ENCODE assay signal across 10 mouse cellular contexts in genomic region chr5:135713441-135714218, GRCm38 (mm10). TPM values are rescaled to one million over a fixed set of nuclear protein-coding genes. Genes with fewer than 3 reads are reported as not detected.
DNase-seq lines count a peak whose midpoint lies in the region; ATAC-seq lines count a peak whose summit lies in the region.
"Had no signal": no experiment of that assay in that cellular context is flagged by ENCODE, and none has a peak within 500 bp of the region (broad histone marks: within the 10 kb centered on the region; RNA-seq: fewer than 3 reads in every experiment).

No protein-coding gene starts in this region.

- peak; percentile 96 for ATAC-seq in activated CD4-positive, CD25-positive, alpha-beta regulatory T cell, adult 4 months
- ATAC-seq in common myeloid progenitor, adult 5-6 weeks (replicated peaks; ENCODE audit: low read depth, poor library complexity, severe bottlenecking): peak; percentile 97
- ATAC-seq in lung, embryonic 15.5 days (ENCODE audit: borderline replicate concordance, extremely low read depth, low FRiP score, low TSS enrichment): peak; percentile 70; the same call in 1 of the 2 replicates
- ATAC-seq in forebrain, embryonic 15.5 days (replicated peaks): no peak

- intact Hi-C loops in heart, postnatal 14 days (cut with DNase I): no loop called here

- peaks cover 8% of the 10 kb centered on the region for H3K36me3 ChIP-seq in lung, embryonic 15.5 days
- H3K36me3 ChIP-seq in forebrain, embryonic 15.5 days: peaks cover 19% of the 10 kb centered on the region; the same call in 1 of the 2 replicates

- no peaks in the 10 kb centered on the region for H3K27me3 ChIP-seq in lung, embryonic 15.5 days
- no peaks in the 10 kb centered on the region for H3K27me3 ChIP-seq in forebrain, embryonic 15.5 days
- H3K27me3 ChIP-seq: embryonic facial prominence, embryonic 15.5 days; neural tube, embryonic 12.5 days had no signal

- peak overlapping the region; percentile 35 for H3K4me2 ChIP-seq in lung, embryonic 15.5 days
- H3K4me2 ChIP-seq in forebrain, embryonic 15.5 days (replicated peaks): no peak overlapping the region
- H3K4me2 ChIP-seq: embryonic facial prominence, embryonic 15.5 days; neural tube, embryonic 12.5 days had no signal

- H3K9ac ChIP-seq in lung, embryonic 15.5 days: no peak overlapping the region
- H3K9ac ChIP-seq in forebrain, embryonic 15.5 days (replicated peaks): no peak overlapping the region
- H3K9ac ChIP-seq: embryonic facial prominence, embryonic 15.5 days; neural tube, embryonic 12.5 days had no signal

- H3K4me1 ChIP-seq in lung, embryonic 15.5 days: peaks cover 26% of the 10 kb centered on the region
- no peaks in the 10 kb centered on the region for H3K4me1 ChIP-seq in forebrain, embryonic 15.5 days

- DNase-seq in CD4-positive, CD25-positive, alpha-beta regulatory T cell, adult 2 months (ENCODE audit: low read depth, low spot score): peak; percentile 69
- peak; percentile 71 to 83 for DNase-seq in heart, postnatal 14 days
- DNase-seq in kidney, postnatal 14 days: peak; percentile 85
- DNase-seq in spleen, postnatal 10 days (ENCODE audit: low spot score in 2 of 2): peak; percentile 27 to 78

- H3K27ac ChIP-seq in lung, embryonic 15.5 days: peak overlapping the region; percentile 67; the same call in 1 of the 2 replicates
- H3K27ac ChIP-seq in forebrain, embryonic 15.5 days (replicated peaks): no peak overlapping the region
- H3K27ac ChIP-seq: embryonic facial prominence, embryonic 15.5 days; neural tube, embryonic 12.5 days had no signal

- no peak overlapping the region for H3K4me3 ChIP-seq in lung, embryonic 15.5 days
- no peak overlapping the region for H3K4me3 ChIP-seq in forebrain, embryonic 15.5 days
- H3K4me3 ChIP-seq: embryonic facial prominence, embryonic 15.5 days; neural tube, embryonic 12.5 days had no signal

- WGBS in lung, embryonic 15.5 days: 43% methylated on average over 16 of the region's 16 CpGs
- WGBS in forebrain, embryonic 15.5 days: 86% methylated on average over 16 of the region's 16 CpGs

- H3K9me3 ChIP-seq in lung, embryonic 15.5 days: no peaks in the 10 kb centered on the region
- no peaks in the 10 kb centered on the region for H3K9me3 ChIP-seq in forebrain, embryonic 15.5 days
- H3K9me3 ChIP-seq: embryonic facial prominence, embryonic 15.5 days; neural tube, embryonic 12.5 days had no signal

RNA-seq across cellular contexts. Expression of gene Tmem120a, which starts 30.6 kb away (rescaled TPM):
- polyA plus RNA-seq in activated CD4-positive, CD25-positive, alpha-beta regulatory T cell, adult 4 months (2017; shearing (Covaris generic)): 10 to 100 TPM; 41.4 to 47.0 TPM
- total RNA-seq in common myeloid progenitor, adult 5-6 weeks (2017): 8.5 and 12.4 TPM in 2 replicates
- 10 to 100 TPM in 1 of 2 experiments, 1 to 10 TPM in 1; 10.0 to 10.3 TPM for total RNA-seq in heart, postnatal 14 days (2021)
- polyA plus RNA-seq in lung, embryonic 15.5 days (2015; fragmentation: Nextera tagmentation; extraction: Ambion mirVana): 37.7 and 38.3 TPM in 2 replicates
- 74.9 and 80.7 TPM in 2 replicates for polyA plus RNA-seq in forebrain, embryonic 15.5 days (2015; fragmentation: Nextera tagmentation; extraction: Ambion mirVana)

RNA-seq across cellular contexts. Expression of gene Por, which starts 43.8 kb away (rescaled TPM):
- 10 to 100 TPM; 15.7 to 21.9 TPM for polyA plus RNA-seq in activated CD4-positive, CD25-positive, alpha-beta regulatory T cell, adult 4 months (2017; shearing (Covaris generic))
- 55.7 and 72.0 TPM in 2 replicates for total RNA-seq in common myeloid progenitor, adult 5-6 weeks (2017)
- total RNA-seq in heart, postnatal 14 days (2021): 10 to 100 TPM; 56.2 to 57.7 TPM
- polyA plus RNA-seq in lung, embryonic 15.5 days (2015; fragmentation: Nextera tagmentation; extraction: Ambion mirVana): 64.5 and 67.8 TPM in 2 replicates
- 108 and 111 TPM in 2 replicates for polyA plus RNA-seq in forebrain, embryonic 15.5 days (2015; fragmentation: Nextera tagmentation; extraction: Ambion mirVana)
